Mouse (Mus musculus) lung, postnatal 0 days (tissue): ENCODE data around the gene Casp9.

Experiments used
- CTCF ChIP-seq: IDR thresholded peaks from 2 replicates; pipeline ENCODE4 v1.5.1; 2016; ENCODE audit warnings: antibody characterized with exemption, mild to moderate bottlenecking
- EP300 ChIP-seq: IDR thresholded peaks from 2 replicates; pipeline ENCODE4 v1.6.1; 2016; ENCODE audit warnings: antibody characterized with exemption, mild to moderate bottlenecking, control low read depth

GRCm38 (mm10) chr4:141834536-141835095 lies 41.2 kb downstream of the Casp9 start:
- TF ChIP-seq EP300 (no peak), CTCF (no peak)
